Mouse (Mus musculus): ENCODE data around the gene Il4i1. TPM values are rescaled to one million over a fixed set of nuclear protein-coding genes. Genes with fewer than 3 reads are reported as not detected.

The Il4i1 gene
- total and polyA plus RNA-seq, 3 experiments: 0.61 to 1.5 (median 0.70) TPM

DNA sequence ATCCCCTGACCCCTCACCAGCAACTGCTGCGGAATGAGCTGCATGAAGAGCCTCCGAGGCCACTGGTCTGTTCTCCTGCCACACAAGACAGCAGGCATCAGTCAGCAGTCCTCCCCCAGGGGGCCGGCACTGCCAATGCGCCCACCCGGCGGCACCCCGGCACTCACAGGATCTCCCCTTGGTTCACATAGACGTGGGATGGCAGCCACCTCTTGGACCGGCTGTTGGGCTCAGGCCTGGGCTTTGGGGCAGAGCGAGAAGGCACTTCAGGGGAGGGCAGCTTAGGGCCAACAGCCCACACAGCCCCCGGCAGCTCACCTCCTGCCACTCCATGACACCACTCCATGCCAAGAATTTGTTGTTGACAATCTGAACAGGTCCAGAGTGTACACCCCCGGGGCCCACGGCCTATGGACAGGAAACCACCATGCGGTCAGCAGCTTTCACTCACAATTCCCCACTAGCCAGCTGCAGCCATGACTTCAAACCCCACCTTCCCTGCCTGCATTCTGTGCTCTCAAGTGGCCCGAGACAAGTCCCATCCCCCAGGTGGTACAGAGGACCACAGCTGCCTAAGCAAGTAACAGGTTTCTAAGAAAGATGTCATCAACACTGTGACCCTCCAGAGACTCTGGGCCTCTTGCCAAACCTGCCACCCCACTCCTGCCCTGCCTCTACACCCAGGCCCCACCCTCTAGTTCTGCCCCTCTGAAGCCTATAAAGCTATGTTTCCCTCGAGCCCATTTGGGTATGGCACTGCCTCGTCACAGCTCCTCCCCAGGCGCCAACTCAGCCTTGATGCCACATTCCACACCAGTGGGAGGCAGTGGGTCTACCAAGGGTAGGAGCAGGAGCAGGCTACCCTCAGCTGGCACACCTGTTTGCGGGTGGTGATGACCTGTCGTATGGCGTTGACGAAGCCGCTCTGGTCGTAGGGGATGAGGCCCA, 48.7 kb downstream of the Il4i1 start:
- Histone ChIP-seq H3K36me3 (ENCODE audit: control insufficient read depth, insufficient read depth, low read length) (no peaks in the 10 kb centered on the region; the same call in 1 of the 2 replicates), H3K4me3 (no peak overlapping the region), H3K27me3 (ENCODE audit: control insufficient read depth, insufficient read depth, low read length) (no peaks in the 10 kb centered on the region), H3K79me2 (replicated peaks; ENCODE audit: control insufficient read depth, insufficient read depth, low read length) (no peaks in the 10 kb centered on the region; the same call in 1 of the 2 replicates), H3K4me1 (ENCODE audit: control insufficient read depth, insufficient read depth, low read length) (peaks cover 30% of the 10 kb centered on the region), H3K9ac (ENCODE audit: low read depth, low read length) (peak overlapping the region; percentile 9; the same call in 1 of the 2 replicates), H3K27ac (peak overlapping the region; percentile 72)
- no peak for DNase-seq
- WGBS: 65% methylated on average over 24 of the region's 24 CpGs
- intact Hi-C loops (cut with DNase I): no loop called here
- TF ChIP-seq EP300 (IDR thresholded peaks at IDR 0.05; ENCODE audit: insufficient read depth, low read depth, low read length) (no peak), CTCF (IDR thresholded peaks at IDR 0.05) (no peak), POLR2A (IDR thresholded peaks at IDR 0.05; ENCODE audit: insufficient read depth, low read depth, low read length) (no peak)

DNA sequence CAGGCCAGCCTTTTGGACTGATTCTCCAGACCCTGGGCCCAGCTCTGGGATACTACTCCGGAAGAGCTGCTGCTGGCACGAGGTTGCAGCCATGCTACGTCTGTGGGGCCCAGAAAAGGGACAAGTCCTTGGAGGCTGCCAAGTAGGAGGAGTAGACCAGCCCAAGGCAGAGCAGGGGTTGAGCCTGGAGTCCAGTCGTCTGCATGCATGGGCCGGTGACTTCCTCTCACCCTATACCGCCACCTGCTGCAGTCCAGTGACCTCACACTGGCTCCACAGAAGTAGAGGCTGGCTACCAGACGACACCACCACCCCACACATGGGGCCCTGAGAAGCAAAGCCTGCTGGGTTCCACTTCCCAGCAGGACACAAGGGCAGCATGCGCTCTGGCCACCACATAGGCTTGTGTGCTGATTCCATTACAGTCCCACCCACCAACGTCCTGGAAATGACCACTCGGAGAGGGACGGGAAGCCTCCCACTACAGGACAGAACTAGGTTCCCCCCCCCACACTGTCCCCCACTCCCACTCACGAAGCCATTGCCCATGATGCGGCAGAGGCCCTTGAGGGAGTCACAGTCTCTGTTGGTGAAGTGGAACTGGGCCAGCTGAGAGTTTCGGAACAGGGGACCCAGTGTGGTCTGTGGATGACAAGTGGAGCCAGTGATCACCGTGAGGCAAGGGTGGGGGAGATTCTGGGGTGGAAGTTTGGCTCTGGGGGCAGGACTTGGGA, 50.3 kb downstream of the Il4i1 start:
- peak overlapping the region; percentile 17; the same call in 1 of the 2 replicates for H3K4me3 ChIP-seq
- DNase-seq: peak; percentile 77 to 82
- peak; percentile 51 for TF ChIP-seq CTCF (IDR thresholded peaks at IDR 0.05)
- 0 out of 2 replicates have a peak, but pooled peaks have one; percentile 35 for TF ChIP-seq POLR2A (IDR thresholded peaks at IDR 0.05; ENCODE audit: insufficient read depth, low read depth, low read length)
- 0 out of 2 replicates have a peak, but pooled peaks have one; percentile 39 for TF ChIP-seq EP300 (IDR thresholded peaks at IDR 0.05; ENCODE audit: insufficient read depth, low read depth, low read length)
- peak overlapping the region; percentile 72 for H3K27ac ChIP-seq
- peak overlapping the region; percentile 4; the same call in 1 of the 2 replicates for H3K9ac ChIP-seq (ENCODE audit: low read depth, low read length)
- H3K79me2 ChIP-seq (replicated peaks; ENCODE audit: control insufficient read depth, insufficient read depth, low read length): no peaks in the 10 kb centered on the region; the same call in 1 of the 2 replicates
- no peaks in the 10 kb centered on the region; the same call in 1 of the 2 replicates for H3K36me3 ChIP-seq (ENCODE audit: control insufficient read depth, insufficient read depth, low read length)
- H3K4me1 ChIP-seq (ENCODE audit: control insufficient read depth, insufficient read depth, low read length): peaks cover 29% of the 10 kb centered on the region
- 9% methylated on average over 15 of the region's 15 CpGs for WGBS
- intact Hi-C loops (cut with DNase I): no loop called here
- H3K27me3 ChIP-seq (ENCODE audit: control insufficient read depth, insufficient read depth, low read length): no peaks in the 10 kb centered on the region

DNA sequence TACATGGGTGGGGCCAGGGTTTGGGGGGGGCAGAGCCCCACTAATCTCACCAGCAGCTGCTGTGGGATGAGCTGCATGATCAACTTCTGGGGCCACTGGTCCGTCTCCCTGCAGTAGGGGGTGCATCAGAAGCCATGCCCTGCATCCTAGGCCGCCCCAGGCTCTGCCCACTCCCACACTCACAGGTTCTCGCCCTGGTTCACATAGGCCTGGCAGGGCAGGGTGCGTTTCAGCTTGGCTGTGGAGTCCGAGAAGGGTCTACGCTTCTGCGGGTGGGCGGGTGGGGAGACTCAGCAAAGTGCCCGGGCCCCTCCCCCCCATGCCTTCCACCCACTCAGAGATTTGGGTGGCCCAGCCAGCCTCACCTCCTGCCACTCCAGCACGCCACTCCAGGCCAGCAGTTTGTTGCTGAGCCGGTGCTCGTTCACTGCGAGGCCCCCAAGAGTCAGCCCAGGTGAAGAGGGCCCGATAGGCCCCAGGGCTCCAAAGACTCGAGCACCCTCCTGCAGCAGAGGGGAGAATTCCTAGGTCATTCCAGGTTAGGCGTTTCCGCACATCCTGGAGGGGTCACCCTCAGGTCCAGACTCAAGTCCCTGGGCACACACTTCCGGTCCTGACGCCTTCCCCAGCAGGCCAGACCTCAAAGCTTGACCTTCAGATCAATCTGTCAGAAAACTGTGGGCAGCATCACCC, 51.0 kb downstream of the Il4i1 start:
- H3K36me3 ChIP-seq (ENCODE audit: control insufficient read depth, insufficient read depth, low read length): no peaks in the 10 kb centered on the region; the same call in 1 of the 2 replicates
- no peak overlapping the region for H3K9ac ChIP-seq (ENCODE audit: low read depth, low read length)
- peak overlapping the region; percentile 17; the same call in 1 of the 2 replicates for H3K4me3 ChIP-seq
- H3K27me3 ChIP-seq (ENCODE audit: control insufficient read depth, insufficient read depth, low read length): no peaks in the 10 kb centered on the region
- H3K27ac ChIP-seq: peak overlapping the region; percentile 72
- no peak for TF ChIP-seq CTCF (IDR thresholded peaks at IDR 0.05)
- TF ChIP-seq POLR2A (IDR thresholded peaks at IDR 0.05; ENCODE audit: insufficient read depth, low read depth, low read length): no peak
- TF ChIP-seq EP300 (IDR thresholded peaks at IDR 0.05; ENCODE audit: insufficient read depth, low read depth, low read length): no peak
- H3K4me1 ChIP-seq (ENCODE audit: control insufficient read depth, insufficient read depth, low read length): peaks cover 29% of the 10 kb centered on the region
- 44% methylated on average over 19 of the region's 19 CpGs for WGBS
- no peak for DNase-seq
- intact Hi-C loops (cut with DNase I): no loop called here
- H3K79me2 ChIP-seq (replicated peaks; ENCODE audit: control insufficient read depth, insufficient read depth, low read length): no peaks in the 10 kb centered on the region; the same call in 1 of the 2 replicates

DNA sequence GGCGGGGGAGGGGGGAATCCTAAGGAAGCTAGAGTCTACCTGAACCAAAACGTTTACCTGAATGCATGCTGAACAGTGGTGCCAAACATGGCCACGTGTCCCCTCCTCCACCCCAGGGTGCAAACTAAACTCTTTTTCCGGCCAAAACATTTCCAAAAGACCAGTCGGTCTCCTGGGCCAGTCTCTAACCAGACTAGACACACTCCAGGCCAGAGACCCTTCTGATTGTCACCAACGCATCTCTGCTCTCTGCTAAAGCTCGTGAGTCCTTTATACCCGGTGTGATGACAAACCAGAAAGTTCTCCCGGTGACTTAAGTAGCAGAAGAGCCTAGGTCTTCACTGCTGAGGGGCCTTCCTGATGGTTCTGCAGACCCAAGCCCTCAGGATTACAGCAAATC, 51.6 kb downstream of the Il4i1 start:
- H3K4me3 ChIP-seq: peak overlapping the region; percentile 72
- intact Hi-C loops (cut with DNase I): loop anchor here (2.0 kb wide), 1 partner anchor 13 kb away; no protein-coding TSS in a partner anchor
- no peaks in the 10 kb centered on the region; the same call in 1 of the 2 replicates for H3K79me2 ChIP-seq (replicated peaks; ENCODE audit: control insufficient read depth, insufficient read depth, low read length)
- no peak for DNase-seq
- no peak for TF ChIP-seq CTCF (IDR thresholded peaks at IDR 0.05)
- TF ChIP-seq POLR2A (IDR thresholded peaks at IDR 0.05; ENCODE audit: insufficient read depth, low read depth, low read length): no peak
- WGBS: 38% methylated on average over 9 of the region's 9 CpGs
- H3K36me3 ChIP-seq (ENCODE audit: control insufficient read depth, insufficient read depth, low read length): no peaks in the 10 kb centered on the region; the same call in 1 of the 2 replicates
- H3K9ac ChIP-seq (ENCODE audit: low read depth, low read length): peak overlapping the region; percentile 37; the same call in 1 of the 2 replicates
- H3K27ac ChIP-seq: peak overlapping the region; percentile 94
- H3K4me1 ChIP-seq (ENCODE audit: control insufficient read depth, insufficient read depth, low read length): peaks cover 29% of the 10 kb centered on the region
- H3K27me3 ChIP-seq (ENCODE audit: control insufficient read depth, insufficient read depth, low read length): no peaks in the 10 kb centered on the region

DNA sequence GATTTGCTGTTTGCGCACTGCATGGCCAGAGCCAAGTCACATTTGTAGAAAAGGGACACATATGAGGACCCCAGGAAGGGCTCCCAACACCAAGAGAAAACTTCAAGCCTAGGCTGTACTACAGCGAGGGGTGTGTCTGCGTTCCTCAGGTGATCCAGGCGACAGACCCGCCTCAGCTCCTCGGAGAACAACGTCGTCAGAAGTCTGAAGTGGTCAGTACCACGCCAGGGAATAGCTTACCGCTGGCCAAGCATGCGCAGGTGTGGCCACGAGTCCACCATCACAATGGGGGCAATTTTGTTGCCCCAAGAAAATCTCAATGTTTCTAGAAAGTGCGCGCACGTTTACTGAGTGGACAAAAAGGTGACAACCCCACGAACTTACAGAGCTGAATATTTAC, 52.3 kb downstream of the Il4i1 start:
- H3K27ac ChIP-seq: peak overlapping the region; percentile 94
- peaks cover 29% of the 10 kb centered on the region for H3K4me1 ChIP-seq (ENCODE audit: control insufficient read depth, insufficient read depth, low read length)
- H3K9ac ChIP-seq (ENCODE audit: low read depth, low read length): peak overlapping the region; percentile 95; the same call in 1 of the 2 replicates
- no peak for DNase-seq
- H3K36me3 ChIP-seq (ENCODE audit: control insufficient read depth, insufficient read depth, low read length): no peaks in the 10 kb centered on the region; the same call in 1 of the 2 replicates
- 9% methylated on average over 16 of the region's 16 CpGs for WGBS
- intact Hi-C loops (cut with DNase I): loop anchor here (2.0 kb wide), 1 partner anchor 14 kb away; no protein-coding TSS in a partner anchor
- TF ChIP-seq POLR2A (IDR thresholded peaks at IDR 0.05; ENCODE audit: insufficient read depth, low read depth, low read length) (no peak), EP300 (IDR thresholded peaks at IDR 0.05; ENCODE audit: insufficient read depth, low read depth, low read length) (no peak), CTCF (IDR thresholded peaks at IDR 0.05) (no peak)
- no peaks in the 10 kb centered on the region; the same call in 1 of the 2 replicates for H3K79me2 ChIP-seq (replicated peaks; ENCODE audit: control insufficient read depth, insufficient read depth, low read length)
- H3K4me3 ChIP-seq: peak overlapping the region; percentile 72
- no peaks in the 10 kb centered on the region for H3K27me3 ChIP-seq (ENCODE audit: control insufficient read depth, insufficient read depth, low read length)
